Mouse (Mus musculus): Measurements from ENCODE around the gene Syt8.

Gene Syt8

DNA sequence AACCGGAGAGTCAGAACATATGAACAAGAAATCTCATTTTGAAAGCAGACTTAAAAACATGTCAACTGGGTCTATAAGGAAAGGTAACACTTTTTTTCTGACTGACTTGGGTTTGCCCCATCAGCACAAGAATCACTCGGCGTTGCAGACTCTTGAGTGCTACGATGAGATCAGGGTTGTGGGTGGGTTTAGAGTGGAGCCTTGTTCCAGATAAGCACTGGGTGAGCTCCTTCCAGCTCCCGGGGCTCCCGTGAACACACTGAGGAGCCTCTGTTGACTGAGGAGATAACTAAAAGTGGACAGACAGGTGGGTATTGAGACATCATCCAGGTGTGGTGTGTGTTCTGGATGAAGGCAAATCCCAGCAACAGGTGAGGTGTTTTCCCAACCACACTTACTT is 21.4 kb upstream of the Syt8 start:
- no peak for DNase-seq

DNA sequence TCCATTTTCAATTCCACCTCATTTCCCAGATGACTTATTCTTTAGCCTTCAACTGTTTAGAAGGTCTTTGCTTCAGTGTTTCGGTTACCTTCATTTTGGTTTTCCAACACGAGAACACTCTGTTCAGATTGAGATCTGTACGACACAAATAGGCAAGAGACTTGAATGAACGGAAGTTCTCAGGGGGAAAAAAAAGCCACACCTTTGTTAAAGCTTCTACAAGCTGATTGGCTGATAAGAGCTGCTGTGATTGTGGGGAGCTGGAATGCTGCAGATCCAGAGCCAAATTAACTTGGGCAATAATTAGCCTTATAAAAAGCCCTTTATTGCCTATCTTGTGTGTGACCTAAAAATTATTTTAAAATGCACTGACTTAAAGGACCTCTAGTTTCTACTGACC is 19.3 kb upstream of the Syt8 start:
- DNase-seq: no peak

DNA sequence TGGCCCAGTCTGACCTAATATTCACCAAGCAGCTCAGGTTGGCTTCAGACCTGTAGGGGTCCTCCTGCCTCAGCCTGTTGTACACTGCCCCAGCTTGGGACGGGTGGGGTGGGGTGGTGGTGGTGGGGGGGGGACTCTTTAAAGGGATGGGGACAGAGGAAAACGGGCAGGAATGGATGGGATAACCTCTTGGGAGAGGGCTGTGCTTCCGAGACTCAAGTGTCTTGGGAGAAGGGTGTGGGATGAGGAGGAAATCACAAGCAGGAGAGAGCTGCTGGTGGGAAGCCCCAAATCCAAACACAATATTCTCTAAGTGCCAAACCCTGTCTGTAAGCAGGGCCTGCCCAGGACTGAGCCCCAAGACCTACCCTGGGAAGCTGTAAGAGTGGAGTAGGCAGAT is 18.4 kb upstream of the Syt8 start:
- DNase-seq: no peak

DNA sequence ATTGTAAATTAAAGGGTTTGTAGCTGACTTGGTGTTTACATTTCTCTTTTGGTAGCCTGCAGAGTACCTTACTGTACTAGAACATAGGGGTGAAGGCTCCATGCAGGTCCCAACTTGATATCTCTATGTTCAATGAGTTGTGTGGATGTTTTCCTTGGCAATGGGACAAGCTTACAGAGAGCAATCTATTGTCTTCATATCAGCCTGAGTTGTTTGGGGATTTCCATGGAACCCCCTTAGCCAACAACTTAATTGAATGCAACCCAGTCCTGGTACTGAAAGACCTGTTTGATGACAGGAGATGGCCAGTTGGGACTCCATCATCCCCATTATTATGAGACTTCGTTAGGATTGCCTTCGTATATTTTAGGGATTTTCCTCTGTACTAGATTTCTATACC is 16.6 kb upstream of the Syt8 start:
- DNase-seq: no peak

DNA sequence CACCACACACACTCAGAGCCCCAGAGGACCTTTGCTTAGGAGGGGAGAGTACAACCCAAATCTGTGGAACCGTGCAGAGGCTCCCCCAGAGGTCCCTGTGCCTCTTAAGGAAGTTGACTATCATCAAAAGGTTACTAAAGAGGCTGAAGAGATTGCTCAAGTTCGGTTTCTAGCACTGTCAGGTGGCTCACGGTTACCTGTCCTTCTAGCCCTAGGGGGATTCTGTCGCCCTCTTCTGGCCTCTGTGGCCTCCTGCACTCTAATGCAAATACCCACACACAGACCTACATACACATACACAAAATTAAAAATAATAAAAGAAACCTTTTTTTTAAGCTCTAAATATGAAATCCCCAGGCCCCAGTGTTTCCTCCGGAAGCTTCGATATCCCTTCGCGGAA is 16.0 kb upstream of the Syt8 start:
- no peak for DNase-seq

DNA sequence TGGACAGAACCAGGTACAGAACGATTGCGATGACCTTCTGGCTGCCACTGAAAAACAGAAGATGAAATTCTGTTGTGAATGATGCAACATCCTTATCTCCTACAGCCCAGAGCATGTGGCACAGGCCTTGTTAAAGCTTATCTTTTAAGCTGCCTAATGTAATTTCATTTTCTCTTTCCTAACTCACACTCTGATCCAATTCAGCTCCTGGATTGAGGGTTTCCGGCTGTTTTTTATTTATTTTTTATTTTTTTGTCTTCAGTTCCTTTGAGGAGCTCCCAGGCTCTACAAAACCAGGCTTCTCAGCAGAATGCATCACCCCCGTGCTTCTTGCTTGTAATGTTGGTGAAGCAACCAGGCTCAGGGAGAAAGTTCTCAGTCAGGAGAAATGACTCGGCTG is 14.8 kb upstream of the Syt8 start:
- DNase-seq: no peak

DNA sequence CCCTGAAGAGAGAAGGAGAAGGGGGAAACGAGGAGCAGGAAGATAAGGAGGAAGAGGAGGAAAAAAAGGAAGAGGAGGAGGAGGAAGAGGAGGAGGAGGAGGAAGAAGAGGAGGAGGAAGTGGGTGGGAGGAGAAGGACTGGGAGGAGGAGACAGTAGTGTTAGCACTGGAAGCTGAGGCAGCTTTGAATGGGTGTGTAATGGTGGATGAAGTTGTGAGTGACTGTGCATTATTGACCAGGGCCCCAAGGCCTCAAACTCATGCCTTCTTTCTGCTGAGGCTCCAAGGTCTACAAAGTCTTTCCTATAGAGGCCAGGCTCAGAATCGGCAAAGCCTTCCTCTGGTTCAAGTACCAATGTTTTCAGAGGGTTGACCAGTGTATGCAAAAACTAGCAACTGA is 12.8 kb upstream of the Syt8 start:
- no peak for DNase-seq

DNA sequence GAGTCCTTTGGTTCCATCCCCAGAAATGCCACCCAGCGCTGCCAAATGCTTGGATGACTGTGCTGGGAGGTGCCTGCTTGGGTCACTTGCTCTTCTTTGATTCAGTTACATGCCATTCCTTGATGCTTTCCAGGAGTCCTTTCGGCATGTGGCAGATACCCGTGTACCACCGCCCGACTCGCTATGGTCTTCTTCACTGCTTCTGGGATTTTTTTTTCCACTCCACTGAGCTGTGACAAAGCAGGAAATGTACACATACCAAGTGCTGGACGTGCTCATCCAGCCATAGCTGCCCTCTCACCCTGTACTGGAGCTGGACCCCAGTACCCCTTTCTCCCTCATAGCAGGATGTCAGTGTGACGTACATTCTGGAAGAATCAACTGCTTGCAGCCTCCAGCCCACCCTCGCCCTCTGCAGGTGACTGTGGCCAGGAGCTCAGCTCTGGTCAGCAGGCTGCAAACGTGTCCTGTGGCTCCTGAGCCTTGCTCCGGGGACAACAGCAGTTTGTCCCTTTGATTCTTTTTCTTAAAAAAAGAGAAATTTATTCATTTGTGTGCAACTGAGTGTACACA is 8.9 kb upstream of the Syt8 start:
- DNase-seq: peak; percentile 61

DNA sequence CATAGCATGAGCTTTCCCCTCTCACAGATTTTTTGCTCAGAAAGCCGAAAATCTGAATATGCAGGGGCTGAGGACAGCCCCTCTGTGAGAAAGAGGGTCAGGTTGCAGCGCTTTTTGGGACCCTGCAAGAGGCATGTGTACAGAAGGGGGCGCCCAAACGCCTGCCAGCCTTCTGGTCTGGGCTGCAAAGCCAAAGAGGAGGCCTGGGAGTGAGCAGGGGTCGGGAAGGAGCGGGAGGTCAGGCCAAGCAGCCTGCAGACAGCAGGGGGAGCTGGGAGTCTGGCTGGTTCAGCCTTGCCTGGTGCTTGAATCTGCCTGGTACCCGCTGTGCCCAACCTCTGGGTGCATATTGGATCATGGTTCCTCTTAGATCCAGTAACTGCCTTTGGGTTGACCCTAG is 6.4 kb upstream of the Syt8 start:
- DNase-seq: peak; percentile 74

DNA sequence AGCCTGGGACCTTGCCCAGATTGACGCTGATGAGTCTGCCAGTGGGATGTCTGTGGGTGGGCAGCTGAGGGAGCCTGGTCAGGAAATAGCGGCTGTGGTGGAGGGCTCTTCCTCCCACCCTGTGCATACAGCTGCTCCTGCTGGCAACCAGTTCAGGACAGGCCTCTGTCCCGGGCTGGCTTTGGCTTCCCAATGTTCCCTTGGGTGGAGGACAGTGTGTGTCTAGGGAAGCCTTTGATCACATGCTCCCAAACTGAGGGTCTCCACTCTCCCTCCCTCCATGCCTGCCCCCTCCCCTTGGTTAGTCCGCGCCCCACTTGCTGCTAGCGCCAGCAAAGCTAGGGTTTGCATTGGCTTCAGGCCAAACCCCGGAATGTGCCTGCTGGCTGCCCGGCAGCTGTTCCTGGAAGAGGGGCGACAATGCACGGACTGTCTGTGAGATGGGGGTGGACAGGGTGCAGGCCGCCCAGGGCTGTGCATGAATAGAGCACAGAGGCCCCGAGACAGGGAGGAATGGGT is 4.4 kb upstream of the Syt8 start:
- DNase-seq: peak; percentile 87

DNA sequence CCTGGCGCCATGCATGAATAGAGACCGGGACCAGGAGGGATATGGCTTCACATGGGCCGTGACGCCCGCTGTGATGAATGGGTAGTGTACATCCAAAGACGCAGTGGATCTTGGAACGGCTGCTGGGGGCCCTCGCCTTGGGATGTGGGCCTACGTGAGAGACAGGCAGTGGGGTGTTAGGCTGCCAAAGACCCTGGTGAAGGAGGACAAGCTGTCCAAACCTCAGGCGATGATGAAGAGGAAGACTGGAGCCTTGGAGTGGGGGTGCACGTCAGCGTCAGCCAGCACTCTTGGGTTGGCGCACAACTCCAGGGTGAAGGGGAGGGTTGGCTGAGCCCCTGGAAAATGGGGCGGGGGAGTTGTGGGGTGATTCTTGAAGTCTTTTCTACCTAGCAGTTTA is 3.5 kb upstream of the Syt8 start:
- DNase-seq: peak; percentile 77

DNA sequence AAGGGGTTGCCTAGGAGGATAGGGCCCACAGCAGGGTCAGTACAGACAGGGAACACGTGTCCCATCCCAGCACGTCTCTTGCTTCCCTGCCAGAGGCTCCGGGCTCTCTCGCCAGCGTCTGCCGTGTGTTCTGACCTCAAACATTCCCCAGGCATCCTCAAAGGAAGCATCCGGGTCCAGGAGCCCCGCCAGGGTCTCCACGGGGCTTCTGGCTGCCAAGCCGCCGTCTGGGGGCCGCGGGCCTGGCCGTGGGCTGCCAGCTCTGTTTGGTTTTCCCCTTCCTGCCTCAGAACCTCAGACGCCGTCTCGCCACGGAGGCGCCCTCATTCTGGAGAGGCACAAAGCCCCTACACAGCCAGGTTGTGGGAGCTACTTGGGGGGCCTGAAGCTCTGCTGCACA is 1.0 kb upstream of the Syt8 start:
- DNase-seq: no peak

DNA sequence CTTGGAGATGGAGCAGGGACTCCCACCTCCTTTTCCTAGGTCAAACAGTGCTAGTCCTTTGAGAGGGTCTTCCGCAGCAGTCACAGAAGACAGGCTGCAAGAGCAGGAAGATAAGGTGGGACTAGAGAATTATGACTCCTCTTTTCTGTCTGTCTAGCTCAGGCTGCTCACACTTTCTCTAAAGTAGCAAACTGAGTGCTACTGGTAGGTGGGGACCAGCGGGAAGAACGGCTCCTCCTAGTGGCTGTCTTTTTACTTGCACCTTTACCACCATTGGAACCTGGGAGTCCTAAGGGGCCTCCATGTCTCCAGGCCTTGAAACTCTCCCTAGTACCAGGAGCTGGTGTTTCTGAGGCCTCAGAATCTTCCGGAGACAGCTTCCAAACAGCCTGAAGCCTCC is 874 bp downstream of the Syt8 start:
- DNase-seq: peak; percentile 88

DNA sequence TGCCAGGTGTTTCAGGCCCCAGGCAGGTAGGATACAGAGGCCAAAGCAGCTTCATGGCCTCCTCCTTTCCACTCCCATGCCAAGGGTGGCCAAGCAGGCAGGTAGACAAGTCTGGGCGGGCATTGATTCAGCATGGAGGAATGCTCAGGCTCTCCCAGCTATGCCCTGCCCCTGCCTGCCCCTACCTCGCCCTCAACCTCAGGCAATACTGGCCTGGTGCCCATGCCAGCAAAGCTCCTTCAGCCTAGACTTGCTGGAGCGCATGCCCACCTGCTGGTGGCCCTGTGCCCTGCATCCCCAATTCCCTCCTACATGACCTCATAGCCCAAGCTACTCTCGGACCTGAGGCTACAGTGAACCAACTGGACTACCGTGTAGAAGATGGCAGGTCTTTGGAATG is 2.7 kb downstream of the Syt8 start:
- DNase-seq: peak; percentile 63

DNA sequence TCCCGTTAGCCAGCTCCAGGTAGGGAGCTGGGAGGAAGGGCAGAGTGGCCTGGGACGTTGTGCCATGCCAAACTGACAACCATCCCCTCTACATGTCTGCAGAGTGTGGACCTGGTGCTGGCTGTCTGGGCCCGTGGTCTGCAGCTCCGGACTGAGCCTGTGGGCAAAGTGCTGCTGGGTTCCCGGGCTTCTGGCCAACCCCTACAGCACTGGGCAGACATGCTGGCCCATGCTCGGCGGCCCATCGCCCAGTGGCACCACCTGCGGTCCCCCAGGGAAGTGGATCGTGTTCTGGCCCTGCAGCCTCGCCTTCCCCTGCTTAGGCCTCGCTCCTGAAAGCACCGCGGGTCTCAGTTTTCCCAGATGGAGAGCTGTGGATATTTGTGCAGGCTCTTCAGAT is 5.3 kb downstream of the Syt8 start:
- no peak for DNase-seq

DNA sequence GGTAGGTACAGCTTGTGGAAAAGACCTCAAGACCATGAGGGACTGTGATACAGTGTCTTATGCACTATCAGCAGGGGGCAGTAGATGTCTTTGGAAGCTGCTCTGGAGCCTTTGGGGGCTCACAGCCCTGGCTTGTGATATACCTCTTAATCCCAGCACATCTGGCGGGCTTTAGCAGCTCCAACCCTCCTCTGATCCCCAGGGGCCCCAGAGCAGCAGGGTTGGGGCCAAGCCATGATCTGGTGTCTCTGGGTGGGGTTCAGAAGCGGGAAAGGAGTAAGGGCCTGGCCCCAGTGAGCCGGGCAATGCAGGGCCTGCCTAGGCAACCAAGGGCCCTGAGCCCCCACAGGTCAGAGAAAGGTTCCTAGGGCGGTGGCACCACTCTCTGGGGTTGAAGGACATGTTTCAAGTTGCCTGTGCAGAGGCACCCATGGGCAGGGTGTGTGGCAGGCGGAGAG is 6.0 kb downstream of the Syt8 start:
- peak; percentile 80 for DNase-seq

DNA sequence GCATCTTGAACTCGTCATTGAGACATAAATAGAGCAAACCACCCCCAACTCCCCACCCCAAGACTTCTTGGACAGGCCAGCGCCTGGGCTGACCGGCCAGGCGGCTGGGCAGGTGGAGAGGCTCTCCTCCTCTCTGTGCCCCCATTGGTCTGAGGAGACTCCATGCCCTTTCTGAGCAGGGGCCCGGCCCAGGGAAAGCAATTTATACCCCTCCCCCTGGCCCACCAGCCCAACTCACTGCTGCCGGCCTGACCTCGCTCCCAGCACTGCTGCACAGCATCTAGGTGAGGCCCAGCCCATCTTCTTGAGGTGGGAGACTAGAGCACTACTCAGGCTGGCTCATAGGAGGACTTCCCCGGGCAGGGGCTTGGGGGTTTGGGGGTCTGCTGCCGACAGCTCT is 6.9 kb downstream of the Syt8 start, which contains the start of gene Tnni2:
Gene Tnni2 (plus strand): TSS at position 224 of the 400 bp plus-strand sequence.
- DNase-seq: no peak

DNA sequence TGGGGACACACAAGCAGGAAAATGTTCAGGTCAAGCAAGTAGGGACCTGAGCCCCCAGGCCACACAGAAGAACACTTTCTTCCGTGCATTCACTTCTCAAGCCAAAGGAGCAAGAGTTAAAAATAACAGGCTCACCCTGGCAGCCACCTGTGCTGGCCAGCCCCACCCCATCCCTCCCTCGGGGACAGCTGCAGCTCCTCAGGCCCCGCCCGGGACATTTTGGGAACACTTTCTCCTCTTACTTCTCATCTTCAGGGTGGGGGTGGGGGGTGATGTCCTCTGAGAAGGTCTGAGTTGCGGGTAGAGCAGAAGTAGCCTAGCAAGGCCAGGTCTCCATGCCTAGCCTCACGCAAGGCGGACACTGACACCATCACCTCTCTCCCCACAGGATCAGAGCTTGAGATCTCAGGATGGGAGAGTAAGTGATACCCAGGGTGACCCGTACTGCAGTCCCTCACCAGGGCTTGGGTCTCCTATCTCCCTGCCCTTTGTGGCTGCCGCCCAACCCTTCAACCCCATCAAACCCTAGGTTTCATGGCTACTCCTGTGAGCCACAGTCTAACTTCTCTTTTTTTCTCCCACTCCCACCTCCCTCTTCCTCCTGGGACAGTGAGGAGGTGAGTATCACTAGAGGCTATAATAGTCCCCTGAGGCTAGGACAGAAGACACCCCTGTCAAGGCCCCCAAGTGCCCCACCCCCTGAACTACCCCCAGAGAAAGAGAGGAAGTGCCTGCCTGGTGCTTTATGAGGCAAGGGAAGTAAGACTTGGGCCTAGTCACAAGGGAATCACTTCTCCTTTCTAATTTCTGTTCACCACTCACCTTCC is 7.6 kb downstream of the Syt8 start:
- DNase-seq: no peak

DNA sequence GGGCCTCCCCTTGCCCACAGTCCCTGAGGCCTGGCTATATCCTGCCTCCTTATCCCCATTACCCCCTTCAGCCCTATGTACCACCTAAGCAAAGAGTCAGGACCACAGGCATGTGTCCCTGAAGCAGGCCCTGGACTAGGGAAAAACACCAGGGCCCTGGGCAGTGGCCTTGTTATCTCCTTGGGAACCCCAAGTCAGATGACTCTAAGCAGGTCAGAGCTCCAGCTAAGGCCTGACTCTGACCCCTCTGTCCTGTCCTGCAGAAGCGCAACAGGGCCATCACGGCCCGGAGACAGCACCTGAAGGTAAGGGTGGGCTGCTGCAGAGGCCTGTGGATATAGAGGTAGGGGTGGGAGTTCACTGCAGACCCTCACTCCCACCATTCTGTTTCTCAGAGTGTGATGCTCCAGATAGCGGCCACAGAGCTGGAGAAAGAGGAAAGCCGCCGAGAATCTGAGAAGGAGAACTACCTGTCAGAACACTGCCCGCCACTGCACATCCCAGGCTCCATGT is 8.3 kb downstream of the Syt8 start:
- DNase-seq: no peak

DNA sequence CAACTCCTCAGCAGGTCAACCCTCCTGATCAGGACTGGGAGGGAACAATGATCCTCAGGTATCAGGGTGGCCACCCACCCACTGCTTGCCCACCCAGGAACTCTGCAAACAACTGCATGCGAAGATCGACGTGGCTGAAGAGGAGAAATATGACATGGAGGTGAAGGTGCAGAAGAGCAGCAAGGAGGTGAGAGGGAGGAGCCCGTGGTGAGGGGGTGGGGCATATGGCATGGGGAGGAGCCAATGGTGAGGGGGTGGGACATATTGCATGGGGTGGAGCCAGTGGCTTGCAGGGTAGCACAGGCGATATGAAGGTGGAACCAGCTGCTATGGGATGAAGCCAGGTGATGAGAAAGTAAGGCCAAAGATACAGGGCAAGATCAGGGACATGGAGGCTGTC is 8.8 kb downstream of the Syt8 start:
- DNase-seq: no peak

DNA sequence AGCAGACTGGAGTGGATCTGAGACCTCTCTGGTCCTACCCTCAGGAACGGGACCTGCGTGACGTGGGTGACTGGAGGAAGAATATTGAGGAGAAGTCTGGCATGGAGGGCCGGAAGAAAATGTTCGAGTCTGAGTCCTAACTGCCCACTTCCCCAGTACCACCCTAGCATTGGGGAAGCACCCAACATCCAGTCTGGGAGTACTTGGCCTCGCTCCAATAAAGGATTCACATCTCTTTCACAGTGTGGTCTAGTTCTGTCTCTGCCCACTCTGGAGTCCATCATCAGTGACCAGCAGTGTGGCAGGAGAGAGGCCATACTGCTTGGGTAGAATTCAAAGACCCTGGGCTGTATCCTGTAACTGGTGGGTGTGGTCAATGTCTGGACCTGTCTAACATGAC is 9.5 kb downstream of the Syt8 start:
- no peak for DNase-seq

DNA sequence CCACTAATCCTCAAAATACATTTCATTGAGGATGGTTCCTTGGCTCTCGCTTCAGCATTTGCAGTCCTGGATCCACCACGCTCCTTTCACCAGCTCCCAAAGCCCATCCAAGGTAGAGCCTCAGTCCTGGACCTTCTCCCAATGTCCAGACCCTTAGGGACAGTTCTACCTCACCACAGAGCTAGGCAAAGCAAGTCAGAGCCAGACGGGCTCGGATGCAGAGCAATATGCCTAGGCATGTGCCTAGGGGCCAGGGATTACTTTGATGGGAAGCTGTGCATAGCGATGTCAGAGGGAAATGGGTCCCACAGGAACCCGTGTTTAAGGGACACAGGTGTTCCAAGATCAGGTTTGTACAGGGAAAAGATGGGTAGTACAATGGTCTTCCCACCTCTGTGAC is 10.7 kb downstream of the Syt8 start:
- no peak for DNase-seq

DNA sequence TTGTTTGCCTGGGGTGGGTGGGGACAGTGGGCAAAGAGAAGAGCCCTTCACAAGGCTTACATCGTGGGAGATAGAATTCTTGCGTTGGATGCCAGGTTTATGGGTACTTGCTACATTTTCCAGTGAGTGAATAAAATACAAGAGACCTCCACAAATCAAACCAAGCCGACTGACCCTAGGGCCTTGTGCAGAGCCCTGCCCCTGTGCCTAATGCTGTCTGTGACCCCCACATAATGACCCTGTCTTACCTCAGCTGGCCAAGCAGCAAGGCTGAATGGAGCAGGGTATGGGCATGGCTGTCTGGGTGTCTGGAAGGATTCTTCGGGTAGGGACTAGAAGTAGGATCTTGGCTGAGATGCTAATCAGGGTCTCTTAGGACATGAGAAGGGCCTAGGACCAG is 11.6 kb downstream of the Syt8 start:
- no peak for DNase-seq

DNA sequence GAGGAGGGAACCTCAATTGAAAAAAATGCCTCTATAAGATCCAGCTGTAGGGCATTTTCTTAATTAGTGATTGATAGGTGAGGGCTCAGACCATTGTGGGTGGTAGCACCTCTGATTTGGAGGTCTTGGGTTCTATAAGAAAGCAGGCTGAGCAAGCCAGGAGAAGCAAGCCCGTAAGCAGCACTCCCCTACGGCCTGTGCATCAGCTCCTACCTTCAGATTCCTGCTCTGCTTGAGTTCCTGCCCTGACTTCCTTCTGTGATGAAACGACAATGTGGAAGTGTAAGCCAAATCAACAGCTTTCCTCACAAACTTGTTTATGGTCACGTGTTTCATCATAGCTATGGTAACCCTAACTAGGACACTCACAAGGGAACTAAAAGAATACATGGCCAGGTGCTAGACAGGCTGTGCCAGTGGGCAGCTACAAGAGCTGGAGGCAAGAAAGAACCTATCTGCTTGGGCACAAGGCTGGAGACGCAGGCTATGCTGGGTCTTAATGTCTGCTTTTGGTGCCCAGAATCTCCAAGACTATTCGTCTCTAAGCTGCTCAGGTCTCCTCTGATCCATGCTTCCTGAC is 14.5 kb downstream of the Syt8 start:
- no peak for DNase-seq

Data from lung, postnatal 10 days (tissue).